Mouse (Mus musculus) liver, postnatal 0 days (tissue): ENCODE data around the gene Tbccd1. TPM values are rescaled to one million over a fixed set of nuclear protein-coding genes. Genes with fewer than 3 reads are reported as not detected.

ENCODE experiments used
- ATAC-seq: fragments of 200-750 bp; cut with Nextera tagmentation; 2 replicates; pipeline ENCODE4 v1.8.0; 2017; ENCODE audit warnings: mild to moderate bottlenecking, moderate library complexity
- DNase-seq: peaks from one replicate; pipeline ENCODE4 v3.0.0-alpha.2; 2016
- H3K27ac ChIP-seq: fragments of 300-500 bp; sonication (generic); 2 replicates; pipeline ENCODE4 v1.5.1; 2014; ENCODE audit warnings: antibody characterized with exemption, moderate library complexity, mild to moderate bottlenecking, low read depth
- H3K27me3 ChIP-seq: fragments of 300-500 bp; sonication (generic); 2 replicates; pipeline ENCODE4 v1.6.1; 2014; ENCODE audit warnings: low read length, control low read depth, mixed read lengths; ENCODE audit not compliant: insufficient read depth
- H3K36me3 ChIP-seq: fragments of 300-500 bp; sonication (generic); replicated peaks from 2 replicates; pipeline ENCODE4 v1.6.1; 2014; ENCODE audit warnings: mild to moderate bottlenecking, control low read depth, low read length, moderate library complexity, mixed read lengths; ENCODE audit not compliant: insufficient read depth
- H3K4me1 ChIP-seq: fragments of 300-500 bp; sonication (generic); 2 replicates; pipeline ENCODE4 v1.6.1; 2014; ENCODE audit warnings: antibody characterized with exemption, mild to moderate bottlenecking, control low read depth; ENCODE audit not compliant: insufficient read depth
- H3K4me2 ChIP-seq: fragments of 300-500 bp; sonication (generic); 2 replicates; pipeline ENCODE4 v1.6.1; 2014; ENCODE audit warnings: low read depth, mild to moderate bottlenecking, low read length, moderate library complexity, mixed read lengths
- H3K4me3 ChIP-seq: fragments of 300-500 bp; sonication (generic); 2 replicates; pipeline ENCODE4 v1.5.1; 2014; ENCODE audit warnings: low read depth, low read length
- H3K9ac ChIP-seq: fragments of 300-500 bp; sonication (generic); replicated peaks from 2 replicates; pipeline ENCODE4 v1.6.1; 2014; ENCODE audit warnings: mild to moderate bottlenecking, moderate library complexity
- H3K9me3 ChIP-seq: fragments of 300-500 bp; sonication (generic); 2 replicates; pipeline ENCODE4 v1.6.1; 2016; ENCODE audit warnings: mild to moderate bottlenecking, control low read depth, low read length, mixed read lengths
- CTCF ChIP-seq: sonication (generic); IDR thresholded peaks from 2 replicates; pipeline ENCODE4 v1.5.1; 2016; ENCODE audit warnings: antibody characterized with exemption, low read depth
- EP300 ChIP-seq: IDR thresholded peaks from 2 replicates; pipeline ENCODE4 v1.6.1; 2016; ENCODE audit warnings: antibody characterized with exemption, low read depth, mild to moderate bottlenecking
- WGBS: fragments of 180-500 bp; shearing (Covaris S2); extraction: QIAGEN DNeasy Blood & Tissue Kit; methylation state at CpG from one replicate; pipeline ENCODE4 v1.1.7; 2014; ENCODE audit not compliant: insufficient replicate concordance; 5-methylcytosine and 5-hydroxymethylcytosine counted together
- polyA plus RNA-seq: library from polyadenylated mRNA; unstranded; fragments of >200 nt; fragmentation: Nextera tagmentation; extraction: Ambion mirVana; gene quantifications from 2 replicates; pipeline ENCODE4 v1.2.1, GENCODE M21; 2015

Tbccd1 gene
- polyA plus RNA-seq, 1 experiment from 2014 or later = 14.6 TPM

GRCm38 (mm10) chr16:22847686-22848085, 9.8 kb downstream of the Tbccd1 start:
- no peak overlapping the region for H3K4me3 ChIP-seq
- WGBS = 69% methylated on average over 1 of the region's 1 CpGs
- no peak overlapping the region for H3K4me2 ChIP-seq
- no peaks in the 10 kb centered on the region for H3K9me3 ChIP-seq
- peaks cover 13% of the 10 kb centered on the region for H3K36me3 ChIP-seq
- peaks cover 18% of the 10 kb centered on the region for H3K4me1 ChIP-seq
- no peaks in the 10 kb centered on the region for H3K27me3 ChIP-seq
- no peak for DNase-seq
- no peak overlapping the region for H3K9ac ChIP-seq
- H3K27ac ChIP-seq = no peak overlapping the region
- no peak for ATAC-seq
- TF ChIP-seq EP300 (no peak), CTCF (no peak)

- H3K4me2 ChIP-seq = peak overlapping the region; percentile 75
- 80% methylated on average over 4 of the region's 4 CpGs for WGBS
These were observed 12.0 kb downstream of the Tbccd1 start for GRCm38 (mm10) chr16:22845481-22845880.

GRCm38 (mm10) chr16:22844834-22845233, 12.6 kb downstream of the Tbccd1 start:
- peaks cover 16% of the 10 kb centered on the region for H3K4me1 ChIP-seq
- H3K4me2 ChIP-seq = peak overlapping the region; percentile 75
- DNase-seq = no peak
- WGBS = 64% methylated on average over 5 of the region's 5 CpGs
- H3K27ac ChIP-seq = peak overlapping the region; percentile 81
- TF ChIP-seq CTCF (no peak), EP300 (no peak)
- no peak for ATAC-seq
- no peak overlapping the region; the same call in 1 of the 2 replicates for H3K9ac ChIP-seq
- H3K9me3 ChIP-seq = no peaks in the 10 kb centered on the region
- H3K4me3 ChIP-seq = no peak overlapping the region
- peaks cover 7% of the 10 kb centered on the region for H3K36me3 ChIP-seq
- no peaks in the 10 kb centered on the region for H3K27me3 ChIP-seq

More at GRCm38 (mm10) chr16:22845481-22845880, 12.0 kb downstream of the Tbccd1 start:
- Histone ChIP-seq H3K27ac (peak overlapping the region; percentile 81), H3K27me3 (no peaks in the 10 kb centered on the region), H3K36me3 (peaks cover 12% of the 10 kb centered on the region), H3K9me3 (no peaks in the 10 kb centered on the region), H3K4me3 (no peak overlapping the region), H3K9ac (no peak overlapping the region; the same call in 1 of the 2 replicates), H3K4me1 (peaks cover 16% of the 10 kb centered on the region)
- peak; percentile 66 for DNase-seq
- peak; percentile 80 for ATAC-seq
- 0 out of 2 replicates have a peak, but pooled peaks have one; percentile 27 for TF ChIP-seq EP300
- TF ChIP-seq CTCF = no peak

GRCm38 (mm10) chr16:22844061-22844801, 13.2 kb downstream of the Tbccd1 start:
- TF ChIP-seq CTCF (no peak), EP300 (no peak)
- Histone ChIP-seq H3K27ac (peak overlapping the region; percentile 81), H3K4me2 (peak overlapping the region; percentile 75), H3K36me3 (peaks cover 11% of the 10 kb centered on the region), H3K27me3 (no peaks in the 10 kb centered on the region), H3K9ac (peak overlapping the region; percentile 65), H3K4me3 (peak overlapping the region; percentile 45), H3K9me3 (no peaks in the 10 kb centered on the region), H3K4me1 (peaks cover 16% of the 10 kb centered on the region)
- 13% methylated on average over 26 of the region's 26 CpGs for WGBS
- peak; percentile 81 for ATAC-seq
- peak; percentile 82 for DNase-seq

- H3K27me3 ChIP-seq = no peaks in the 10 kb centered on the region
- H3K4me3 ChIP-seq = no peak overlapping the region
- no peak overlapping the region for H3K9ac ChIP-seq
- DNase-seq = peak; percentile 20
- no peak overlapping the region for H3K4me2 ChIP-seq
- peak; percentile 66 for ATAC-seq
- peaks cover 16% of the 10 kb centered on the region for H3K4me1 ChIP-seq
- 76% methylated on average over 5 of the region's 5 CpGs for WGBS
- no peaks in the 10 kb centered on the region for H3K9me3 ChIP-seq
- peaks cover 22% of the 10 kb centered on the region for H3K36me3 ChIP-seq
- peak overlapping the region; percentile 81 for H3K27ac ChIP-seq
- TF ChIP-seq CTCF = no peak
- TF ChIP-seq EP300 = peak; percentile 40
These were observed 14.6 kb downstream of the Tbccd1 start for GRCm38 (mm10) chr16:22842871-22843270.

- DNase-seq (no peak), ATAC-seq (no peak)
- 79% methylated on average over 3 of the region's 3 CpGs for WGBS
- TF ChIP-seq EP300 (no peak), CTCF (no peak)
- no peaks in the 10 kb centered on the region for H3K27me3 ChIP-seq
- no peak overlapping the region for H3K4me2 ChIP-seq
- H3K9me3 ChIP-seq = no peaks in the 10 kb centered on the region
- H3K9ac ChIP-seq = no peak overlapping the region
- H3K4me3 ChIP-seq = no peak overlapping the region
- H3K4me1 ChIP-seq = peaks cover 11% of the 10 kb centered on the region
- peaks cover 37% of the 10 kb centered on the region for H3K36me3 ChIP-seq
- H3K27ac ChIP-seq = no peak overlapping the region
These were observed 18.2 kb downstream of the Tbccd1 start for GRCm38 (mm10) chr16:22839146-22839857.
